Mouse (Mus musculus) hindbrain, embryonic 15.5 days (tissue): ENCODE results near the gene Cyp2b10. TPM values are rescaled to one million over a fixed set of nuclear protein-coding genes. Genes with fewer than 3 reads are reported as not detected.

Source experiments
- ATAC-seq: fragments of 200-750 bp; cut with Nextera tagmentation; 2 replicates; pipeline ENCODE4 v1.8.0; 2017; ENCODE audit warnings: low read depth, moderate number of reproducible peaks, moderate TSS enrichment; ENCODE audit not compliant: low FRiP score
- H3K27ac ChIP-seq: fragments of 300-500 bp; sonication (generic); replicated peaks from 2 replicates; pipeline ENCODE4 v1.5.1; 2015; ENCODE audit warnings: mild to moderate bottlenecking, inconsistent platforms
- H3K27me3 ChIP-seq: fragments of 300-500 bp; sonication (generic); 2 replicates; pipeline ENCODE4 v1.6.1; 2015; ENCODE audit warnings: control low read depth, inconsistent platforms
- H3K36me3 ChIP-seq: fragments of 300-500 bp; sonication (generic); 2 replicates; pipeline ENCODE4 v1.6.1; 2015; ENCODE audit warnings: control low read depth, inconsistent platforms
- H3K4me1 ChIP-seq: fragments of 300-500 bp; sonication (generic); replicated peaks from 2 replicates; pipeline ENCODE4 v1.6.1; 2015; ENCODE audit warnings: control low read depth, inconsistent platforms
- H3K4me2 ChIP-seq: fragments of 300-500 bp; sonication (generic); 2 replicates; pipeline ENCODE4 v1.6.1; 2015; ENCODE audit warnings: moderate library complexity, mild to moderate bottlenecking, inconsistent platforms
- H3K4me3 ChIP-seq: fragments of 300-500 bp; sonication (generic); 2 replicates; pipeline ENCODE4 v1.5.1; 2015; ENCODE audit warnings: mild to moderate bottlenecking, inconsistent platforms
- H3K9ac ChIP-seq: fragments of 300-500 bp; sonication (generic); 2 replicates; pipeline ENCODE4 v1.6.1; 2015; ENCODE audit warnings: inconsistent platforms
- H3K9me3 ChIP-seq: fragments of 300-500 bp; sonication (generic); 2 replicates; pipeline ENCODE4 v1.6.1; 2016; ENCODE audit warnings: control low read depth, inconsistent platforms
- WGBS: fragments of 180-500 bp; shearing (Covaris S2); methylation state at CpG from one replicate; pipeline ENCODE4 v1.1.7; 2015; 5-methylcytosine and 5-hydroxymethylcytosine counted together
- polyA plus RNA-seq: library from polyadenylated mRNA; unstranded; fragments of >200 nt; fragmentation: Nextera tagmentation; extraction: Ambion mirVana; gene quantifications from 2 replicates; pipeline ENCODE4 v1.2.1, GENCODE M21; 2015

Gene Cyp2b10
- polyA plus RNA-seq, 1 experiment from 2014 or later: not detected

DNA sequence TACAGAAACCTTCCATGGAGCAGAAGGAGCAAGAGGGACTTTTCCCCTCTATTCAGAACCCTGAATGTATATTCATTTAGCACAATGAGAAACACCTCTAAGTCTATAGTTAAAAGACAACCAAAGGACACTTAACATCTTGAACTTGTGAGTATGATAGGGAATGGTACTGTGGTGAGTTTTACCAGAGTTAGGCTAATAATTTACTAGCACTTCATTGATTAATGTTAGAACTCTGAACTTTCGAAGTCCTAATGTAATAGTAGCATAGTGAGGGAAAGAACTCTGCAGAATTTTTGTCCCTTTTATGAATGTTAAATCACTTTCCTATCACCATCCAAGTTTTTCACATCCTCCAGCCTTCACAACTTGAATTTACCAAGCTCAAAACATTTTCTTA is 22.0 kb downstream of the Cyp2b10 start:
- no peak overlapping the region for H3K27ac ChIP-seq
- H3K27me3 ChIP-seq: no peaks in the 10 kb centered on the region
- H3K9ac ChIP-seq: no peak overlapping the region
- no peaks in the 10 kb centered on the region for H3K9me3 ChIP-seq
- H3K4me2 ChIP-seq: no peak overlapping the region
- ATAC-seq: no peak
- H3K36me3 ChIP-seq: no peaks in the 10 kb centered on the region
- no peak overlapping the region for H3K4me3 ChIP-seq
- H3K4me1 ChIP-seq: no peaks in the 10 kb centered on the region
- WGBS: 89% methylated on average over 1 of the region's 1 CpGs

DNA sequence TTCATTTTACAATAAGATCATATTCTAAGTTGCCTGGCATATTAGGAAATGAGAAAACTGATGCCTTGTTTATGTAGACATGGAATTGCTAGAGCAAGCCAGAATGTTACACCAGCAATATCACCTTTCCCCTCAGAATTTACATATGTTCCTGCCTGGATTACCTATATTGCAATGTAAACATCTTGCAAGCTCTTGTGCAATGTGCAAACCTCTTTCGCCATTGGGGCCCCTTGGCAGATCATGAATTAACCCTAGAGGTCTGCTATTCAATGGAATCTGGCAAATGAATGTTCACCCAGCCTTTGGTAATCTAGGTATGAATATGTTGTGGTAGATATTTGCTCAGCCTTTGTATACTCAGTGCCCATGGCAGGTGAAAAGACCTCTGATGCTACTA is 47.9 kb downstream of the Cyp2b10 start:
- Histone ChIP-seq H3K4me1 (no peaks in the 10 kb centered on the region), H3K36me3 (no peaks in the 10 kb centered on the region), H3K4me3 (no peak overlapping the region), H3K27me3 (no peaks in the 10 kb centered on the region), H3K9me3 (peaks cover 5% of the 10 kb centered on the region; the same call in 1 of the 2 replicates), H3K4me2 (no peak overlapping the region), H3K9ac (no peak overlapping the region), H3K27ac (no peak overlapping the region)
- ATAC-seq: no peak
- 59% methylated on average over 1 of the region's 1 CpGs for WGBS

Other genes starting within 250 kb of the Cyp2b10 start
- gene Bckdha, start 238.6 kb upstream of the Cyp2b10 start, polyA plus RNA-seq: 43.6 and 44.9 TPM in 2 replicates
- gene Exosc5, start 238.5 kb upstream of the Cyp2b10 start, polyA plus RNA-seq: 39.3 and 41.8 TPM in 2 replicates
- gene Tmem91, start 222.5 kb upstream of the Cyp2b10 start, polyA plus RNA-seq: 65.6 and 72.7 TPM in 2 replicates
- gene B9d2, start 216.8 kb upstream of the Cyp2b10 start, polyA plus RNA-seq: 41.1 and 42.8 TPM in 2 replicates
- 0.84 and 0.87 TPM in 2 replicates for gene Tgfb1, start 210.6 kb upstream of the Cyp2b10 start, polyA plus RNA-seq
- gene Ccdc97, start 178.5 kb upstream of the Cyp2b10 start, polyA plus RNA-seq: 30.9 and 40.9 TPM in 2 replicates
- gene Hnrnpul1, start 142.9 kb upstream of the Cyp2b10 start, polyA plus RNA-seq: 42.2 and 43.7 TPM in 2 replicates
- 22.5 and 23.1 TPM in 2 replicates for gene Axl, start 108.9 kb upstream of the Cyp2b10 start, polyA plus RNA-seq
- gene Cyp2s1, start 80.7 kb upstream of the Cyp2b10 start, polyA plus RNA-seq: 3.2 and 3.3 TPM in 2 replicates
- gene Cyp2b13, start 163.9 kb downstream of the Cyp2b10 start, polyA plus RNA-seq: not detected in 2 replicates